Mouse (Mus musculus) heart, postnatal 0 days (tissue): ENCODE data around the gene Acap1. TPM values are rescaled to one million over a fixed set of nuclear protein-coding genes. Genes with fewer than 3 reads are reported as not detected.

Experiments
- ATAC-seq: fragments of 200-750 bp; cut with Nextera tagmentation; 2 replicates; pipeline ENCODE4 v1.8.0; 2017; ENCODE audit warnings: low read depth, moderate number of reproducible peaks, moderate library complexity; ENCODE audit not compliant: insufficient read depth
- DNase-seq: peaks from one replicate; pipeline ENCODE4 v3.0.0-alpha.2; 2016; ENCODE audit warnings: low spot score
- H3K27ac ChIP-seq: fragments of 300-500 bp; sonication (generic); 2 replicates; pipeline ENCODE4 v1.5.1; 2014; ENCODE audit warnings: low read depth, mild to moderate bottlenecking
- H3K27me3 ChIP-seq: fragments of 300-500 bp; sonication (generic); 2 replicates; pipeline ENCODE4 v1.6.1; 2014; ENCODE audit warnings: low read length, mixed read lengths; ENCODE audit not compliant: control insufficient read depth, insufficient read depth
- H3K36me3 ChIP-seq: fragments of 300-500 bp; sonication (generic); replicated peaks from 2 replicates; pipeline ENCODE4 v1.6.1; 2014; ENCODE audit warnings: low read length, mixed read lengths; ENCODE audit not compliant: control insufficient read depth, insufficient read depth
- H3K4me1 ChIP-seq: fragments of 300-500 bp; sonication (generic); 2 replicates; pipeline ENCODE4 v1.6.1; 2014; ENCODE audit warnings: antibody characterized with exemption; ENCODE audit not compliant: control insufficient read depth, insufficient read depth
- H3K4me2 ChIP-seq: fragments of 300-500 bp; sonication (generic); 2 replicates; pipeline ENCODE4 v1.6.1; 2014; ENCODE audit warnings: low read depth, mild to moderate bottlenecking, low read length, moderate library complexity
- H3K4me3 ChIP-seq: fragments of 300-500 bp; sonication (generic); 2 replicates; pipeline ENCODE4 v1.5.1; 2014; ENCODE audit warnings: low read depth, low read length
- H3K9ac ChIP-seq: fragments of 300-500 bp; sonication (generic); replicated peaks from 2 replicates; pipeline ENCODE4 v1.6.1; 2014; ENCODE audit warnings: low read depth, low read length, mixed read lengths
- H3K9me3 ChIP-seq: fragments of 300-500 bp; sonication (generic); replicated peaks from 2 replicates; pipeline ENCODE4 v1.6.1; 2016; ENCODE audit warnings: low read length; ENCODE audit not compliant: control insufficient read depth
- CTCF ChIP-seq: IDR thresholded peaks from 2 replicates; pipeline ENCODE4 v1.5.1; 2016; ENCODE audit warnings: antibody characterized with exemption, control low read depth, low read depth
- EP300 ChIP-seq: IDR thresholded peaks from 2 replicates; pipeline ENCODE4 v1.6.1; 2016; ENCODE audit warnings: antibody characterized with exemption, low read depth
- WGBS: fragments of 180-500 bp; shearing (Covaris S2); extraction: QIAGEN DNeasy Blood & Tissue Kit; methylation state at CpG from one replicate; pipeline ENCODE4 v1.1.7; 2014; 5-methylcytosine and 5-hydroxymethylcytosine counted together
- polyA plus RNA-seq: library from polyadenylated mRNA; unstranded; fragments of >200 nt; fragmentation: Nextera tagmentation; extraction: Ambion mirVana; gene quantifications from 2 replicates; pipeline ENCODE4 v1.2.1, GENCODE M21; 2015
- total RNA-seq: library from RNA; depleted of rRNA; stranded (reverse); fragments of >200 nt; gene quantifications from 2 replicates; pipeline ENCODE4 v1.2.3, GENCODE M21; 2014; ENCODE audit warnings: low replicate concordance

Acap1 gene
- total and polyA plus RNA-seq, 2 experiments from 2014 or later = 2.5 TPM

DNA sequence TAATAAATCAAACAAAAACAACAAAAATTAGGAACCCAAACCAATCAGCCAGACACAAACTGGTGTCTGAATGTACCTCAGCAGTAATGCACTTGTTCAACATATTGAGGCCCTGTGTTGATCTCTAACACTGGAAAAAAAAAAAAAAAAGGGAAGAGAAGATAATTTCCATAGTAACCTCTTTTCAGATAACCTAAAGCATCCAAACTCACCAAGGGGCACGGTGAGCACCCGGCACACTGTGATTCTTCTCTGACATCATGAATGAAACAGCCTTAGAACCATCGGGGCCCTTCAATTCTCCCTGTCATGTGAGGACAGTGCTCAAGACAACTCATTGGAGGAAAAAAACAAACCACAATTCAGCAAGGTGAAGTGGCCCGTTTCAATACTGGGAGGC lies 34.4 kb upstream of the Acap1 start:
- Histone ChIP-seq H3K27ac (no peak overlapping the region), H3K4me1 (no peaks in the 10 kb centered on the region), H3K27me3 (peaks cover 2% of the 10 kb centered on the region; the same call in 1 of the 2 replicates), H3K4me2 (no peak overlapping the region), H3K9ac (no peak overlapping the region), H3K9me3 (no peaks in the 10 kb centered on the region), H3K36me3 (no peaks in the 10 kb centered on the region), H3K4me3 (no peak overlapping the region)
- no peak for TF ChIP-seq EP300
- no peak for TF ChIP-seq CTCF
- DNase-seq (no peak), ATAC-seq (no peak)
- 38% methylated on average over 4 of the region's 4 CpGs for WGBS

- H3K9me3 ChIP-seq = no peaks in the 10 kb centered on the region
Measured at GRCm38 (mm10) chr11:69927501-69927900, 32.2 kb upstream of the Acap1 start.

GRCm38 (mm10) chr11:69922796-69923195 lies 27.5 kb upstream of the Acap1 start:
- Histone ChIP-seq H3K4me3 (no peak overlapping the region), H3K36me3 (peaks cover 13% of the 10 kb centered on the region), H3K4me1 (peaks cover 9% of the 10 kb centered on the region), H3K9me3 (no peaks in the 10 kb centered on the region), H3K4me2 (no peak overlapping the region), H3K27me3 (no peaks in the 10 kb centered on the region), H3K9ac (no peak overlapping the region), H3K27ac (peak overlapping the region; percentile 98)
- 57% methylated on average over 3 of the region's 3 CpGs for WGBS
- TF ChIP-seq CTCF (no peak), EP300 (no peak)
- DNase-seq (no peak), ATAC-seq (no peak)

More at GRCm38 (mm10) chr11:69927501-69927900, 32.2 kb upstream of the Acap1 start:
- Histone ChIP-seq H3K4me3 (no peak overlapping the region), H3K4me1 (no peaks in the 10 kb centered on the region), H3K27ac (no peak overlapping the region), H3K9ac (no peak overlapping the region), H3K4me2 (no peak overlapping the region), H3K27me3 (no peaks in the 10 kb centered on the region), H3K36me3 (no peaks in the 10 kb centered on the region)
- 91% methylated on average over 2 of the region's 2 CpGs for WGBS
- no peak for ATAC-seq
- DNase-seq = no peak
- TF ChIP-seq EP300 (no peak), CTCF (no peak)

DNA sequence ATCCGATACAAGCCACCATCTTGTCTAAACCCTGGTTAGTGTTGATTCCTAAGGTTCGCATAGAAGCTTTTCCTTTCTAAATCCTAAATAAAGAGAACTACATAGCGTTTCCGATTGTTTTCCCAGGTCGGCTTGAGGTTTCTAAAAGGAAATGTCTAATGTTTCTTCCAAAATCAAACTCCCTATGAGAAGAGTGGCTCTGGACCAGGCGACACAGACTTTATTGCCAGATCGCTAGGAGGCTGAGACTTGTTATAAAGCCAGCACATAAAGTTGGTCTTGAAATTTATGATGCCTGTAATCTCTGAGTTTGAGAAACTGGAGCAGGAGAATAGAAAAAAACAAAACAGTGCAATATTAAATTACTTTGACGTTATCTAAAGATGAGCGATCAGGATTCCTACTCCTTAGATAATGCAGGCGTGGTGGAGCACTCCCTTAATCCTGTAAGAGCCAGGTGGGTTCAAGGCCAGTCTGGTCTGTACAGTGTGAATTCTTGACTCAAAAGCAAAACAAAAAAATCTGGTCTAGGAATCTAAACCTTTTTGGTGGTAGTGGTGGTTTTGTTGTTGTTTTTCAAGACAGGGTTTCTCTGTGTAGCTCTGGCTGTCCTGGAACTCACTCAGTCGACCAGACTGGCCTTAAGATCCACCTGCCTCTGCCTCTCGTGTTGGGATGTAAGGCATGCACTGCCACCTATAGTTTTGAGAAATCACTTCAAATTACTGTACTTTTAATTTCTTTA lies 26.8 kb upstream of the Acap1 start:
- Histone ChIP-seq H3K9me3 (no peaks in the 10 kb centered on the region), H3K27ac (peak overlapping the region; percentile 98), H3K4me2 (peak overlapping the region; percentile 58), H3K9ac (peak overlapping the region; percentile 30), H3K27me3 (no peaks in the 10 kb centered on the region), H3K4me3 (peak overlapping the region; percentile 59), H3K4me1 (peaks cover 9% of the 10 kb centered on the region), H3K36me3 (peaks cover 19% of the 10 kb centered on the region)
- no peak for DNase-seq
- 2% methylated on average over 12 of the region's 12 CpGs for WGBS
- TF ChIP-seq EP300 (peak; percentile 28; the same call in 1 of the 2 replicates), CTCF (no peak)
- no peak for ATAC-seq

DNA sequence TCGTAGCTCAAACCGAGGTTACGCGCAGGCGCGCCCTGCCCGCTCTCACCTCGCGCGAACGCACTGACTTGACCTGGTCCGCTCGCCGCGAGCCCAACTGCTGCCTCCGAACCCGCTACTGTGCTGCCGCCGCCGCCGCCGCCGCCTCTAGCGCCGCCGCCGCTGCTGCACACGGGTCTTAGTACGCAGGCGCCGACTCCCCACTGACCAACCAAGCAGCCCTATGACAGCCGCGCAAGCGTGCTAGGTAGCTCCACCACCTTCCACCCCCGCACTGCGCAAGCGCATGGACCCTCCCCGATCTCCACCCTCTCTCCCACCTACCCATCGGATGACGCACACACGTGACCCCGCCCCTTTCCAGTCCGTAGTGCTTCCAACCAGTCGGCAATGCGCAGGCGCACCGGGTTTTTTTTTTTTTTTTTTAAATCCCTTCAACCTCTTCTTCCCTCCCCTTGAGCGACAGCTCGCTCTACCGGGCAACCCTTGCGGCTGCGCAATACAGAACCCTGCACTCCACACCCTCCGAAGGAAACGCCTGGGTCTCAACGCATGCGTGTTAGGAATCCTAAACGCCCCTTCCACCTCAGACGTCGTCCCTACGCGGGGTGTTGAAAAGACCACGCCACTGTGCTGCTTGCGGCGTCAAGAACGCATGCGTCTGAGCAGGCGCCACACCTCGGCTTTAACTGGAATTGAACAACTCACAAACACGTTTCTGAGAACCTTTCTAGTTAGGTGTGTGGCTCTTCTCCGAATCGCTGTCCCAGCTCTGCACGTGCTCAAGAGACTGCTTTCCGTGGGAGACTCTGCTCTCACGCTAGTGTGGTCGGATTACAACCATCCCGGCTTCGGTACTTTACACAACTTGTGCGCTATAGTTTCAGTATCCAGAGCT lies 26.0 kb upstream of the Acap1 start, which contains the start of gene Eif5a:
TSS of gene Eif5a (minus strand) at position 845 of the 898 bp plus-strand sequence.
- Histone ChIP-seq H3K27ac (peak within 1 kb of the TSS; percentile 99), H3K9ac (peak within 1 kb of the TSS; percentile 93), H3K9me3 (no peaks in the 10 kb centered on the region), H3K36me3 (peaks cover 28% of the 10 kb centered on the region), H3K4me3 (peak within 1 kb of the TSS; percentile 87), H3K4me2 (peak within 1 kb of the TSS; percentile 99), H3K4me1 (peaks cover 9% of the 10 kb centered on the region), H3K27me3 (no peaks in the 10 kb centered on the region)
- 0 out of 2 replicates have a peak, but pooled peaks have one; percentile 61 for TF ChIP-seq EP300
- TF ChIP-seq CTCF = peak; percentile 53
- DNase-seq (peak; percentile 100), ATAC-seq (peak; percentile 94)
- WGBS = under 1% methylated on average over 78 of the region's 78 CpGs
